Comparison of ENCODE assay signal across 9 mouse cellular contexts in the genomic region with DNA sequence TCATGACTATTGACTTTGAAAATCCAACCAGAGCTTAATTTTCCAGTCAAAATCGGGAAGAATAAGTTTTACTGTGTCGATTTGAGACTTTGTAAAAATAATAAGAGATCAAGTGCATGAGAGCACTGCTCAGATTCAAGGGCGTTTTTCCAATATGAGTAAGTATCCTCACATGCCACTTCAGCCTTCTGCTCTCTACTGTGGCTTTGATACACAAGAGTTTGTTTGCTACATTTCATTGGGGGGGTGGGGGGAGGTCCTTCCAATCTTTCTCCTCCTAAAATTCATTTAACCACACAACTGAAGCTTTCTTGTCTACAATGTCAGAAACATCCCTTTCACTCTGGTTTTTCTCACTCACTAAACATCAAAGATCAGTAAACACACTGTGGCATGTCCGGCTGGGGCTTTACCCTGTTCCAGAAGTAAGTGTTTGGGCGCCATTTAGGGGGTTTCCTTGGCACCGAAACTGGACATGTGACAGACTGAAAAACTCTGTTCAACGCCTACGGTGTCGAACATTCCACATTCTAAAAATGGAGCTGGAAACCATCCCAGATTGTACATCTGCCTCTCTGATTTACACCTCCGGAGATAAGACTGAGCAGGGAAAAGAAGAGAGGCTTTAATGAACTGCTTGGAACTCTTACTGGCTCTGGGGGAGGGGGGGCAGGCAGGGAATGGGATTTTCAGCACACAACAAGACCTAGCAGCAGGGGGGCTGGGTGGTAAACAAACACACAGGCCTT.
DNase-seq lines count a peak whose midpoint lies in the region; ATAC-seq and TF ChIP-seq lines count a peak whose summit lies in the region.
"Had no signal": no experiment of that assay in that cellular context is flagged by ENCODE, and none has a peak within 500 bp of the region (broad histone marks: within the 10 kb centered on the region; RNA-seq: fewer than 3 reads in every experiment).

No protein-coding gene starts in this region.

- peak; percentile 74; the same call in 1 of the 2 replicates for ATAC-seq in hindbrain, postnatal 0 days
- ATAC-seq in liver, embryonic 12.5 days, result no peak

- H3K27me3 ChIP-seq in hindbrain, postnatal 0 days (ENCODE audit: insufficient read depth, low read length), result no peaks in the 10 kb centered on the region
- H3K27me3 ChIP-seq in hindbrain, embryonic 10.5 days (ENCODE audit: insufficient read depth, poor library complexity, severe bottlenecking), result no peaks in the 10 kb centered on the region
- no peaks in the 10 kb centered on the region for H3K27me3 ChIP-seq in liver, embryonic 12.5 days (replicated peaks)

- no peak overlapping the region for H3K4me3 ChIP-seq in hindbrain, postnatal 0 days (ENCODE audit: low read length)
- H3K4me3 ChIP-seq in hindbrain, embryonic 10.5 days, result no peak overlapping the region
- H3K4me3 ChIP-seq in liver, embryonic 12.5 days, result no peak overlapping the region

- H3K9me3 ChIP-seq in hindbrain, postnatal 0 days (ENCODE audit: low read length), result no peaks in the 10 kb centered on the region
- H3K9me3 ChIP-seq in hindbrain, embryonic 10.5 days, result no peaks in the 10 kb centered on the region
- no peaks in the 10 kb centered on the region for H3K9me3 ChIP-seq in liver, embryonic 12.5 days (replicated peaks)
- H3K9me3 ChIP-seq: G1E had no signal

- DNase-seq in hindbrain, postnatal 0 days (ENCODE audit: low spot score), result peak; percentile 55
- DNase-seq in hindbrain, embryonic 10.5 days (ENCODE audit: low spot score), result no peak
- DNase-seq in NIH3T3 (ENCODE audit: low read depth), result peak; percentile 1
- DNase-seq in frontal cortex, postnatal 36 days (ENCODE audit: low spot score in 2 of 2), result peak; percentile 51 to 83
- peak; percentile 12 to 56 for DNase-seq in left cerebral cortex, adult 8-10 months (ENCODE audit: low spot score in 2 of 2)
- DNase-seq in embryo, embryonic 10 days (ENCODE audit: low spot score), result no peak
- DNase-seq in thymus, postnatal 14 days, result no peak

- 0 out of 2 replicates have a peak, but pooled peaks have one; percentile 1 for TF ChIP-seq CTCF in hindbrain, postnatal 0 days (IDR thresholded peaks at IDR 0.05; ENCODE audit: low read depth)

- H3K4me1 ChIP-seq in hindbrain, postnatal 0 days (ENCODE audit: insufficient read depth, low read length), result no peaks in the 10 kb centered on the region
- no peaks in the 10 kb centered on the region for H3K4me1 ChIP-seq in hindbrain, embryonic 10.5 days (replicated peaks)
- no peaks in the 10 kb centered on the region for H3K4me1 ChIP-seq in liver, embryonic 12.5 days

- no peaks in the 10 kb centered on the region for H3K36me3 ChIP-seq in hindbrain, postnatal 0 days (ENCODE audit: insufficient read depth, low read length)
- H3K36me3 ChIP-seq in hindbrain, embryonic 10.5 days, result no peaks in the 10 kb centered on the region
- no peaks in the 10 kb centered on the region for H3K36me3 ChIP-seq in liver, embryonic 12.5 days
- H3K36me3 ChIP-seq: G1E had no signal

- H3K4me2 ChIP-seq in hindbrain, postnatal 0 days (ENCODE audit: low read depth, low read length), result 0 out of 2 replicates have a peak overlapping the region, but pooled peaks have one; percentile 14
- no peak overlapping the region for H3K4me2 ChIP-seq in liver, embryonic 12.5 days

- no peak overlapping the region for H3K27ac ChIP-seq in hindbrain, postnatal 0 days
- no peak overlapping the region for H3K27ac ChIP-seq in hindbrain, embryonic 10.5 days
- H3K27ac ChIP-seq in liver, embryonic 12.5 days, result no peak overlapping the region

- no peak overlapping the region for H3K9ac ChIP-seq in hindbrain, postnatal 0 days (replicated peaks; ENCODE audit: low read length)
- H3K9ac ChIP-seq in liver, embryonic 12.5 days, result no peak overlapping the region

- WGBS in hindbrain, postnatal 0 days, result 51% methylated on average over 10 of the region's 10 CpGs
- 76% methylated on average over 10 of the region's 10 CpGs for WGBS in hindbrain, embryonic 10.5 days
- WGBS in liver, embryonic 12.5 days (ENCODE audit: insufficient replicate concordance), result 60% methylated on average over 10 of the region's 10 CpGs

Comparison
In these comparisons a context has a peak if more than half of its experiments do, and no peak if none do; other contexts are left out.
1. DNase-seq: peak in hindbrain, postnatal 0 days (single experiment), NIH3T3 (single experiment), frontal cortex, postnatal 36 days (2 of 2) and left cerebral cortex, adult 8-10 months (2 of 2); none in hindbrain, embryonic 10.5 days (single experiment), embryo, embryonic 10 days (single experiment) and thymus, postnatal 14 days (single experiment).